Mouse (Mus musculus): ENCODE measurements around the gene Mylpf. TPM values are rescaled to one million over a fixed set of nuclear protein-coding genes. Genes with fewer than 3 reads are reported as not detected.

Mylpf gene
- polyA plus RNA-seq, 1 experiment from 2014 or later, result 14.0 TPM

DNA sequence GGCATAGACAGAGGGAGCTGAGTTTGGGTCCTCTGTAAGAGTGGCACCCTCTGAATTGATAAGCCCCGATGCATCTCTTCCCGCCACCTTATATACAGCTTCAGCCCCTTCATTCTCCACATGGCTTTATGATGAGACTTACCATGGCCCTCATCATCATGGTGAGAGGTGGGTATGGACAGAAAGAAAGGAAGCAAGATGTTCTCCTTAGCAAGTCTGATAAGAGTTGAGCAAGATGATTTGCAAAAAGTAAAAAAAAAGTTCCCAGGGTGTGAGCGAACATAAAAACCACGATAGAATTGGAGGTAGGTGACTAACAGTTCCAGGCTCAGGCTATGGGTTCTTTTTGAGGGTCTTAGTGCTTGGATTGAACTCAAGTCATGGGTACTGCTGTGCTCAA lies 10.0 kb downstream of the Mylpf start:
- Histone ChIP-seq H3K27me3 (no peaks in the 10 kb centered on the region), H3K9ac (no peak overlapping the region), H3K36me3 (no peaks in the 10 kb centered on the region), H3K4me1 (peaks cover 11% of the 10 kb centered on the region), H3K27ac (no peak overlapping the region), H3K9me3 (no peaks in the 10 kb centered on the region), H3K4me3 (no peak overlapping the region), H3K4me2 (no peak overlapping the region)
- no peak for ATAC-seq (ENCODE audit: borderline replicate concordance, extremely low read depth, low FRiP score, low TSS enrichment)
- 88% methylated on average over 4 of the region's 4 CpGs for WGBS

GRCm38 (mm10) chr7:127220440-127220839 lies 11.8 kb downstream of the Mylpf start:
- H3K9me3 ChIP-seq, result no peaks in the 10 kb centered on the region
- H3K4me1 ChIP-seq, result peaks cover 2% of the 10 kb centered on the region; the same call in 1 of the 2 replicates
- WGBS, result 62% methylated on average over 6 of the region's 6 CpGs
- no peak overlapping the region for H3K4me3 ChIP-seq
- no peak overlapping the region for H3K4me2 ChIP-seq
- no peak for ATAC-seq (ENCODE audit: borderline replicate concordance, extremely low read depth, low FRiP score, low TSS enrichment)
- no peak overlapping the region for H3K9ac ChIP-seq
- H3K27ac ChIP-seq, result no peak overlapping the region
- no peaks in the 10 kb centered on the region for H3K36me3 ChIP-seq
- no peaks in the 10 kb centered on the region for H3K27me3 ChIP-seq

DNA sequence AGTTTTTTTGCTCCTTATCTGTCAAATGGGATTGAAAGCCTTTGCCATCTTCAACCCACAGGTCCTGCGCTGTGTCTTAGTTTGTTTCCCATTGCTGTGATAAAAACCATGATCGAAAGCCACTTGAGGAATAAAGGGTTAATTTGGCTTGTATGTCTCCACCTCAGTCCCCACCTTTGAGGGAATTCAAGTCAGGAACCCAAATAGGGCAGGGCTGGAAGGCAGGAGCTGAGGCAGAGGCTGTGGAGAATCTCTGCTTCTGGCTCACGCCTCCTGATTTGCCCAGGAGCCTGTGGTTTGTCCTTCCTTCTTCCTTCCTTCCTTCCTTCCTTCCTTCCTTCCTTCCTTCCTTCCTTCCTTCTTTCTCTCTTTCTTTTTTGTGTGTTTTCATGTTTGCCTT lies 14.4 kb downstream of the Mylpf start:
- Histone ChIP-seq H3K9ac (no peak overlapping the region), H3K27me3 (no peaks in the 10 kb centered on the region), H3K36me3 (no peaks in the 10 kb centered on the region), H3K4me3 (no peak overlapping the region), H3K4me2 (no peak overlapping the region), H3K27ac (no peak overlapping the region), H3K9me3 (no peaks in the 10 kb centered on the region), H3K4me1 (no peaks in the 10 kb centered on the region)
- 93% methylated on average over 3 of the region's 3 CpGs for WGBS
- ATAC-seq (ENCODE audit: borderline replicate concordance, extremely low read depth, low FRiP score, low TSS enrichment), result no peak

DNA sequence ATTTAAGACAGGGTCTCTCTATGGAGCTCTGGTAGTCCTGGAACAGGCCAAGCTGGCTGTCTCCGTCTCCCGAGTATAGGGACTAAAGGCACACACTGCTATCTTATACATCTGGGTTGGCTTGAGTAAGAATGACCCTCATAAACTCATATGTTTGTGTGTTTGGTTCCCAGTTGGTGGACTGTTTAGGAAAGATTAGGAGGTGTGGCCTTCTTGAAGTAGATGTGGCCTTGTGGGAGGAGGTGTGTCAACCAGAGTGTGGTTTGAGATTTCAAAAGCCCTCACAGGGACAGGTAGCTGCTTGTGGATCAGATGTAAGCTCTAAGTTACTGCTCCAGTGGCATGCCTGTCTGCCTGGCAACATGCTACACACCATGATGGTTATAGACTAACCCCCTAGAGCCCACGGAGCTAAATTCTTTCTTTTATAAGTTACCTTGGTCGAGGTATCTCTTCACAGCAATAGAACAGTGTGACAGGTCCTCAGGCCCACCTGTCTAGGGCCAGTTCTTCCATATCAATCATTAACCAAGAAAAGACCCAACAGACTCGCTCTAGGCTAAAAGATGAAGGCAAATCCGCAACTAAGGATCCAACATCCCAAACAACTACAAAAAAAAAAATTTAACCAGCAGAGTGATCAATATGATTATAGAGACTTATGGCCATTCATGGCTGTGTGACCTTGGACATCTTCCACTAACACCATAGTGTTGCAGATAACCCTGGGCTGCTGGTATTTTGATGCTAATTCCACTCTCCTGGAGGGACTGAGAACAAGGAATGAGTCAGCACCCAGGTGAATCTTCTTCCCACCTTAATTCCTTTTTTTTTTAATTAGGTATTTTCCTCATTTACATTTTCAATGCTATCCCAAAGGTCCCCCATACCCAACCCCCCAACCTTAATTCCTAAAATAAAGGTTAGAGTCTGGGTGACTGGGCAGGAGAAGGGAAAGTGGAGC lies 15.1 kb downstream of the Mylpf start:
- no peak overlapping the region for H3K4me3 ChIP-seq
- no peak overlapping the region for H3K27ac ChIP-seq
- no peaks in the 10 kb centered on the region for H3K4me1 ChIP-seq
- no peaks in the 10 kb centered on the region for H3K9me3 ChIP-seq
- H3K9ac ChIP-seq, result no peak overlapping the region
- H3K36me3 ChIP-seq, result no peaks in the 10 kb centered on the region
- H3K27me3 ChIP-seq, result no peaks in the 10 kb centered on the region
- WGBS, result 73% methylated on average over 6 of the region's 6 CpGs
- no peak for ATAC-seq (ENCODE audit: borderline replicate concordance, extremely low read depth, low FRiP score, low TSS enrichment)
- H3K4me2 ChIP-seq, result no peak overlapping the region

GRCm38 (mm10) chr7:127224616-127225015 lies 15.9 kb downstream of the Mylpf start:
- no peak for ATAC-seq (ENCODE audit: borderline replicate concordance, extremely low read depth, low FRiP score, low TSS enrichment)
- Histone ChIP-seq H3K27me3 (no peaks in the 10 kb centered on the region), H3K9me3 (no peaks in the 10 kb centered on the region), H3K27ac (no peak overlapping the region), H3K4me3 (no peak overlapping the region), H3K9ac (no peak overlapping the region), H3K4me2 (no peak overlapping the region), H3K36me3 (peaks cover 5% of the 10 kb centered on the region; the same call in 1 of the 2 replicates), H3K4me1 (no peaks in the 10 kb centered on the region; the same call in 1 of the 2 replicates)
- 85% methylated on average over 6 of the region's 6 CpGs for WGBS

DNA sequence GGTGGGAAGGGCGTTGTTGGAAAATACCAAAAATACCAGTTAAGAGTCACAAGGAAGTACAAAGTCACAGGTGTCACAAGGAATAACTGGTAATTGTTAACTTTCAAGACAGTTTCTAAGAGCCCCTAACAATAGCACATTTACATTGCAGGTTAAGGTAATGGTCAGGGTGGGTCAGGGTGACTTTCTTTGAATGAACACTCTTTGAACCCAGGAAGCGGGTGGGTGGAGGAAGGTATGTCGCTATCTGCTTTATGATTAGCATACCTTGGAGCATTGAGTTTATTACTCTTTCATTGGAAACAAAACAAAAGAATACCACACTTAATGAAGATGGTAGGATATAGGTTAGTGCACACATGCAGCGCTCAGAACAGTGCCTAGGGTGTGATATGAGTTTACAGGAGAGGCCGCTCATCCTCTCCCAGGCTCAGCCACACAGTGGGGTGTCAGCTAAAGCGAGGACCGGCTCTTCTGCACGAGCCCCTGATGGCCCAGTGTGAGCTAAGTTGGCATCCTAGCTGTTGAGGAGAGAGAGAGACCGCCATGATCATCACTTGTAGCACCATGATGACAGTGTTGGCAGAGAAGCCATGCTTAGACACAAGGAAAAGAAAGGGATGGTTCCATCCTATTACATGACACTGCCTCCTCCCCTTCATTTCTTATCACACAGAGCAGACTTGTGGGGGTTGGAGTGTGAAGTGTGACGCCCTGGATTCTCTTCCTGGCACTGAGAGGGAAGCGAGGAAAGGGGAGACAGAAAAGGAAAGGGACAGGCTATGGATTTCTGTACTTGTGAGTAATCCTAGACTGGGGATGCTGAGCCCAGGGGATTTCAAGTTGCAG lies 16.7 kb downstream of the Mylpf start:
- no peak overlapping the region for H3K4me2 ChIP-seq
- H3K4me1 ChIP-seq, result peaks cover 7% of the 10 kb centered on the region
- WGBS, result 84% methylated on average over 11 of the region's 11 CpGs

DNA sequence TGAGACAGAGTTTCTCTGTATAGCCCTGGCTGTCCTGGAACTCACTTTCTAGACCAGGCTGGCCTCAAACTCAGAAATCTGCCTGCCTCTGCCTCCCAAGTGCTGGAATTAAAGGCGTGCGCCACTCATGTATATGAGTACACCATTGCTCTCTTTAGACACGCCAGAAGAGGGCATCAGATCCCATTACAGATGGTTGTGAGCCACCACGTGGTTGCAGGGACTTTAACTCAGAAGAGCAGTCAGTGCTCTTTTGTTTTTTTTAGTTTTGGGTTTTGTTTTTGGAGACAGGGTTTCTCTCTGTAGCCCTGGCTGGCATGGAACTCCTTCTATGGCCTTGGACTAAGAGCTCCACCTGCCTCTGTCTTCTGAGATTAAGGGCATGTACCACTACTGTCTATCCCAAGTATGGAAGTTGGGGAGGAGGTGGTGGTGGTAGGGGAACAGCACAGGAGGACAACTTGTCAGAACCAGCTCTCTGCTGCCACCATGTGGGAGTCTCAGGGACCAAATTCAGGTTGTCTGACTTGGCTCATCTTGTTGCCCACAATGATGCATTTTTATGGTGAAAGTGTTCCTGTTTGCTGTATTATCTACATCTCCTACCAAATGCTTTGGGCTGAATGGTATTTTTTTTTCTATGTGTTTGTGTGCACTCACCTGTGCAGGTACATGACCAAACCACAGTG lies 20.1 kb downstream of the Mylpf start:
- WGBS, result 59% methylated on average over 4 of the region's 4 CpGs
- H3K27ac ChIP-seq, result no peak overlapping the region
- no peak for ATAC-seq (ENCODE audit: borderline replicate concordance, extremely low read depth, low FRiP score, low TSS enrichment)

More for the DNA sequence above, 16.7 kb downstream of the Mylpf start:
- Histone ChIP-seq H3K27ac (no peak overlapping the region), H3K4me3 (no peak overlapping the region), H3K27me3 (no peaks in the 10 kb centered on the region), H3K9ac (no peak overlapping the region), H3K36me3 (peaks cover 10% of the 10 kb centered on the region; the same call in 1 of the 2 replicates), H3K9me3 (no peaks in the 10 kb centered on the region)
- ATAC-seq (ENCODE audit: borderline replicate concordance, extremely low read depth, low FRiP score, low TSS enrichment), result peak; percentile 30; the same call in 1 of the 2 replicates

GRCm38 (mm10) chr7:127231376-127231775 lies 22.7 kb downstream of the Mylpf start:
- H3K4me2 ChIP-seq, result peak overlapping the region; percentile 66
- H3K9ac ChIP-seq, result peak overlapping the region; percentile 94
- no peak overlapping the region for H3K27ac ChIP-seq
- H3K4me3 ChIP-seq, result peak overlapping the region; percentile 95
- H3K9me3 ChIP-seq, result no peaks in the 10 kb centered on the region
- peaks cover 29% of the 10 kb centered on the region for H3K36me3 ChIP-seq
- 42% methylated on average over 3 of the region's 3 CpGs for WGBS
- no peak for ATAC-seq (ENCODE audit: borderline replicate concordance, extremely low read depth, low FRiP score, low TSS enrichment)
- peaks cover 33% of the 10 kb centered on the region for H3K4me1 ChIP-seq
- no peaks in the 10 kb centered on the region for H3K27me3 ChIP-seq

More for the DNA sequence above, 20.1 kb downstream of the Mylpf start:
- H3K36me3 ChIP-seq, result peaks cover 12% of the 10 kb centered on the region; the same call in 1 of the 2 replicates
- H3K27me3 ChIP-seq, result no peaks in the 10 kb centered on the region
- H3K4me3 ChIP-seq, result no peak overlapping the region
- no peak overlapping the region for H3K9ac ChIP-seq
- H3K9me3 ChIP-seq, result no peaks in the 10 kb centered on the region
- peaks cover 24% of the 10 kb centered on the region for H3K4me1 ChIP-seq
- H3K4me2 ChIP-seq, result no peak overlapping the region

DNA sequence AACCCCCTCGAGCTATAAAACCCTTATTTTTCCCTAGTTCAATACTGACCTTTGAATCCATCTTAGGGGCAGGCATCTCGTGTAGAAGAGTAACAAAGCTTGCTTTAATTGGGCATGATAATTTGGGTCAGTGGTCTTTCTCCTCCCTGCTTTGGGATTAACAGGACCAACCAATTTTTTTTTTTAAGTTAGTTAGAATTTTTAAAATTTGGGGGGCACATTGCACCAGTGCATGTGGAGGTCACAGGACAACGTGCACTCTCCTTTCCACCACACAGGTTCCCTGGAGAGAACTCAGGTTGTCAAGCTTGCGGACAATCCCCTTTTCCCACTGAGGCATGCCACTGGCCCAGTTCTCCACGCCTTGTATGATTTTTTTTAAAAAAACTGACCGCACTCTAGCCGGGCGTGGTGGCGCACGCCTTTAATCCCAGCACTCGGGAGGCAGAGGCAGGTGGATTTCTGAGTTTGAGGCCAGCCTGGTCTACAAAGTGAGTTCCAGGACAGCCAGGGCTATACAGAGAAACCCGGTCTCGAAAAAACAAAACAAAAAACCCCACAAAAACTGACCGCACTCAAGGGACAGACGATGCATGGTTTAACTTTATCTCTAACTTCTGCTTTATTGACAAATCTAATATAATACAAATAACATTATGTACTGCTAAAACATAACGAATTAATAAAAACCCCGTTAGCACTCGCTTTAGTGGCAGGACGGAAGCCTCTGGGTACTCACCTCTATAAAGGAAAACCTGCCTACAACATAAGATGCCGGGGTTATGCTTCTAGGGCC lies 23.3 kb downstream of the Mylpf start:
- WGBS, result 2% methylated on average over 20 of the region's 20 CpGs
- no peaks in the 10 kb centered on the region for H3K27me3 ChIP-seq

GRCm38 (mm10) chr7:127232622-127233367 lies 24.1 kb downstream of the Mylpf start, which contains the start of the genes Zfp553 and Sept1:
TSS of gene Zfp553 (plus strand) at chr7:127233061.
TSS of gene Sept1 (minus strand) at chr7:127233130.
- Histone ChIP-seq H3K4me3 (peak within 1 kb of the TSS; percentile 95), H3K9me3 (no peaks in the 10 kb centered on the region), H3K36me3 (peaks cover 43% of the 10 kb centered on the region), H3K4me1 (peaks cover 33% of the 10 kb centered on the region), H3K27me3 (no peaks in the 10 kb centered on the region), H3K9ac (peak within 1 kb of the TSS; percentile 94), H3K27ac (peak within 1 kb of the TSS; percentile 99), H3K4me2 (peak within 1 kb of the TSS; percentile 66)
- WGBS, result under 1% methylated on average over 64 of the region's 64 CpGs
- ATAC-seq (ENCODE audit: borderline replicate concordance, extremely low read depth, low FRiP score, low TSS enrichment), result peak; percentile 92

More for the DNA sequence above, 23.3 kb downstream of the Mylpf start:
- no peaks in the 10 kb centered on the region for H3K9me3 ChIP-seq
- peak overlapping the region; percentile 95 for H3K4me3 ChIP-seq
- H3K4me2 ChIP-seq, result peak overlapping the region; percentile 66
- H3K27ac ChIP-seq, result peak overlapping the region; percentile 99
- ATAC-seq (ENCODE audit: borderline replicate concordance, extremely low read depth, low FRiP score, low TSS enrichment), result no peak
- H3K4me1 ChIP-seq, result peaks cover 33% of the 10 kb centered on the region
- H3K36me3 ChIP-seq, result peaks cover 35% of the 10 kb centered on the region
- H3K9ac ChIP-seq, result peak overlapping the region; percentile 94
